Mouse (Mus musculus) lung, adult 18-20 months (tissue): ENCODE measurements at regions not wholly inside any gene's neighbourhood (a gene's known extent, or its start where the extent isn't known, plus 50 kb on each side); places are given as distances from the start of the nearest gene placed in this dataset.

ENCODE experiments used
- DNase-seq, 2 experiments: peaks; one replicate each; pipeline ENCODE4 v3.0.0; 2022; ENCODE audit warnings: mixed read lengths in 2 of 2

GRCm38 (mm10) chr17:87531411-87532157 is 84.8 kb upstream of the Calm2 start:
- peak; percentile 65 to 81 for DNase-seq

DNA sequence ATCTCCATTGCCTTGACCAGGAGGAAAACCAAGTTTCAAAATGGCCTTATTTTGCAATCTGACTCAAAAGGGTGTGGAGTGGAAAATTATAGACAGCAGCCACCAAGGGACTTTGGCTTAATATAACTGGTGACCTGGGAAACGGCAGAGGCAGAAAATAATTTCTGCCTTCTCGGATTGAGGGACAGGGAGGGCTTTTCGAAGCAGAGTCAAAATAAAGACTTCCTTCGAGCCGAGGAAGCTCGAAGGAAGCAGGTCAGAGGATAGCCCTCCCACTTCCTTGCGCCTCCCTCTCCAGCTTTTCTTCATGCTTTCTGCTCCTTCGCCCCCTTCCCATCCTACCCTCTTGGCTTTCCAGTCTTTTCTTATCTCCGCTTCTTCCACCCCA is 85.4 kb upstream of the Calm2 start:
- peak; percentile 31 to 32 for DNase-seq

- DNase-seq = no peak
Measured at GRCm38 (mm10) chr17:87532762-87533161, 86.0 kb upstream of the Calm2 start.

DNA sequence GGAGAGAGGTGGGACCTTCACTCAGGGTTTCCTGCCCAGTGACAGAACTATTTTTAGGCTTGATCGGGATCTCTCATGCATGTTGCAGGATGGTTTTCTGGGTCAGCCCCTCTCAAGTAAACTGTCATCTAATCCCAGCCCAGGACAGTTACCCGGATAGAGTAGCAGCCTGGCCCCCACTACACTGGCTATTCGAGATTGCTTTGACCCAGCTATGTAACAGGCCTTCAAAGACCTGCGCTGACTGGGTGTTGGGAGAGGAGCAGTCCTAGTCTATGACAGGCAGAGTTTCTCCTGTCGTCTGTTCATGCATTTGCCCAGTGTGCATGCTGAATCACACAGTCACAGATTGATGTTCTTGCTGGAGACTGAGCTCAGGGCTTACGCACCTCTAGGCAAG is 86.2 kb upstream of the Epcam start:
- DNase-seq = no peak

DNA sequence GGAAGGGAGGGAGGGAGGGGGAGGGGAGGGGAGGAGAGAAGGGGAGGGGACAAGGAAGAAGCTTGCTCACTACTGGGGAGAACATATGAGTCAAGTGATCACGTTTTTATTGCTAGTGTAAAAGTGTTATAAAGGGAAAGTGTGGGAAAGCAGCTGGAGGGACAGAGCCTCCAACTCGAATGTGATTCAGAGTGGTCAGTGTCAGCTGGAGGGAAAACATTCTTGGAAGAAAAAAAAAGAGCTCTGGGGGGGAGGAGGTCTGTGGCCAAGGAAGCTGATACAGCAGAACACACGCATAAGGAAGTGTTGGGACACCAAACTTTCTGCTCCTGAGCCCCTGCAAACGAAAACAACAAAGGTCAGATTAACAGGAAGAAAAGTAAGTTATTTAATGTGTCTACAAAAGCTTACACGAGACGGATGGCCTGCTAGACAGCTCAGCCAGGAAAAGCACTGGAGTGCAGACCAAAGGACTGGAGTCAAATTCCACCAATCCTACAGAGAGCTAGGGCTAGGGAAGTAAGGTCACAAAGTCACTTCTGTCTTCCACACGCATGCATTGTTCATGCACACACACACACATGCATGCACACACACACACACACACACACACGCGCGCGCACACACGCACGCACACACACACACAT is 85.1 kb upstream of the Epcam start:
- no peak for DNase-seq

GRCm38 (mm10) chr17:87554561-87554960 is 81.2 kb upstream of the Epcam start:
- no peak for DNase-seq

- no peak for DNase-seq
Measured at GRCm38 (mm10) chr17:87558419-87558818, 77.4 kb upstream of the Epcam start.

- DNase-seq = no peak
Measured at GRCm38 (mm10) chr17:87559641-87560040, 76.1 kb upstream of the Epcam start.

DNA sequence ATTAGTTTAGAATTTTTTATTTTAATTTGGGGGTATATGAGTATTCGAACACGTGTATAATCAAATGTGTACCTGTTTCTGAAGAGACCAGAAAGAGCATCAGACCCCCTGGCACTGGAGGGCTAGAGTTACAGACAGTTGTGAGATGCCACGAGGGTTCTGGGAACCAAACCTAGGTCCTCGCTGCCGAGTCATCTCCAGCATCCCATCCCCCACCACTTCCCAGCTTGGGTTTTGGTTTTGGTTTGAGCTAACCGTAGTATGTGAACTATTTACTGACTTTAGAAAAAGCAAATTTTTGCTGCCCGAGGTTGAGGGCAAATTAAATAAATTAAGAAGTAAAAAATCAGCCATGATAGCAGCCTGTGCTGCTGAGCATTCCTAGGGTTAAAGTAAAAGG is 74.9 kb upstream of the Epcam start:
- no peak for DNase-seq

- no peak for DNase-seq
Measured at GRCm38 (mm10) chr17:87563375-87563774, 72.4 kb upstream of the Epcam start.

GRCm38 (mm10) chr17:87565631-87566030 is 70.1 kb upstream of the Epcam start:
- no peak for DNase-seq

GRCm38 (mm10) chr17:87566296-87566695 is 69.5 kb upstream of the Epcam start:
- DNase-seq = peak in 1 of 2 experiments; percentile 13

- DNase-seq = peak in 1 of 2 experiments; percentile 20
Measured at GRCm38 (mm10) chr17:87566996-87567395, 68.8 kb upstream of the Epcam start.

- no peak for DNase-seq
Measured at GRCm38 (mm10) chr17:87567475-87567874, 68.3 kb upstream of the Epcam start.

- peak in 1 of 2 experiments; percentile 8 for DNase-seq
Measured at GRCm38 (mm10) chr17:87569981-87570380, 65.8 kb upstream of the Epcam start.

DNA sequence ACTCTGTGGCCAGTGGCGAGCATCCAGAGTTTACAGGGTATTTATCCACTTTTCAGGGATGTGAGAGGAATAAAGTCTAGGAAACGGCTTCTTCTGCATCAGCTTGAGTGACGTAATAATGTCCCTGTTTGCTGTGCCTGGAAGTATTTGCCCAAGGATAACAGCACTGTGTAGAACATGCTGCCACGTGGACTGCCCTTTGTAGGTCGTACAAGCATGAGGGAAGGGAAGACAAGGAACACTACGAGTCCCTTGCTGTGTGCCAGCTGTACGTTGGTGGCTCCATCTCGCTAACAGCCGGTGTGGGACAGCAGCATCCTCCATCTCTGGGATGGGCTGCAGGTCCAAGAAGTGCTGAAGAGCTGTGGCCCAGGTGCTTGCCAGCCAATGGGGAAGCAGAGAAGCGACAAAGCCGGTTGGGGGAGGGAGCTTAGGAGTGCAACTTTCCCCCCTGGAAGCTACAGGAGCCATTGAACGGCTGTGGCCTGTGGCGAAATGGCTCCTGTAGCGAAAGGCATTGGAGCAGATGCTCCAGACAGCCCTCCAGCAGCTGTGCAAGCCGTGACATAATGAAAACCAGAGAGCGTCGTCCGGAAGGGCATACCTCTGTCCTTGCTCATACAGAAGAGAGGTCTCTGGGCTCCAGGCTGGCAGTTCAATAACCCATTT is 65.0 kb upstream of the Epcam start:
- DNase-seq = peak; percentile 20 to 36

DNA sequence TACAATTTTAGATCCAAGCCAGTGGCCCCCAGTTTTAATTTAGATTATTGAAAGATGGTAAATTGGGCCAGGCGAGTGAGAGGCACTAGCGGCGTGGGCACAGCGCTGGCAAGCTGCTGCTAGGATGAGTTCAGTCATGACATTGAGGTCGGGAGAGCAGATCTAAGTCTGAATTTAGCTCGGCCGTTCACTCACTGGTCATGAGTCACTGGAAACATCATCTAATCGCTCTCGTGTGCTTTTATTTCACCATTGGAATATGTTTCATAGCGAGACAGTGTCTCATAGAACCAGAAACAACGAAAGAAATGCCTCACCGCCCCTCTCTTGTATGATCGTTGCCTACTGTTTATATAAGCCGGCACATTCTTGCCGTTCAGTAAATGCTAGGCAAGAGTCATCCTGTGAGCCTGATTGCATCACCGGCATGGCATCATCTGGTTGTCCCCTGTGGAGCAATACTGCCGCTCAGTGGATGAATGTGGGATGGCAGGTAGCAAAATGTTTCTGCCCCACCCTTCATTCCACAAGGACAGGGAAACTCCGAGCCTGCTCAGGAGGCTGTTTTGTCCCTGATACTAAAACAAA is 64.3 kb upstream of the Epcam start:
- peak; percentile 91 to 93 for DNase-seq

- DNase-seq = no peak
Measured at GRCm38 (mm10) chr17:87583575-87583974, 52.2 kb upstream of the Epcam start.

- DNase-seq = no peak
Measured at GRCm38 (mm10) chr17:87585355-87585754, 50.4 kb upstream of the Epcam start.
